Mouse (Mus musculus): Measurements from ENCODE around the gene Zcwpw1.
"Not testable (repeated sequence)": the region's sequence is repeated elsewhere in the genome, so short reads cannot be mapped to it uniquely, and the experiment has no call there.

DNA sequence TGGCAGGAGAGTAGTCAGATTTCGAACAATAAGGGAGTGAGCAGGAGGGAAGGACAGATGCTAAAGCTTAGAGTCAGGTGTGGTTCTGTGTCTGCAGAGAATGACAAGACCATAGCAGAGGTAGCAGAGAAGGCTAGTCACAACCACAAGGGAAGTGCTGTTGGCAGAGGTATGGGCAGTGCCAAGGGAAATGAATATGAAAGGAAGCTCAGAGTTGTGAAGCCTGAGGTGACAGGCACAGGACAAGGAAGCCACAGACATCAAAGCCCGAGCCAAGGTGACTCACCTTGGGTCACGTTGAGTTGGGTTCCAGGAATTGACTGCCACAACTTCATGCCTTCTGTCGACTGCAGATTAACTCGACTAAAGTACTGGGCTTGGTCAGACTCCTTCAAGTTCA, 69.3 kb downstream of the Zcwpw1 start:
- not testable (repeated sequence) for TF ChIP-seq CTCF, EP300 (IDR thresholded peaks at IDR 0.05; ENCODE audit: low read depth)
